In the genomic region with DNA sequence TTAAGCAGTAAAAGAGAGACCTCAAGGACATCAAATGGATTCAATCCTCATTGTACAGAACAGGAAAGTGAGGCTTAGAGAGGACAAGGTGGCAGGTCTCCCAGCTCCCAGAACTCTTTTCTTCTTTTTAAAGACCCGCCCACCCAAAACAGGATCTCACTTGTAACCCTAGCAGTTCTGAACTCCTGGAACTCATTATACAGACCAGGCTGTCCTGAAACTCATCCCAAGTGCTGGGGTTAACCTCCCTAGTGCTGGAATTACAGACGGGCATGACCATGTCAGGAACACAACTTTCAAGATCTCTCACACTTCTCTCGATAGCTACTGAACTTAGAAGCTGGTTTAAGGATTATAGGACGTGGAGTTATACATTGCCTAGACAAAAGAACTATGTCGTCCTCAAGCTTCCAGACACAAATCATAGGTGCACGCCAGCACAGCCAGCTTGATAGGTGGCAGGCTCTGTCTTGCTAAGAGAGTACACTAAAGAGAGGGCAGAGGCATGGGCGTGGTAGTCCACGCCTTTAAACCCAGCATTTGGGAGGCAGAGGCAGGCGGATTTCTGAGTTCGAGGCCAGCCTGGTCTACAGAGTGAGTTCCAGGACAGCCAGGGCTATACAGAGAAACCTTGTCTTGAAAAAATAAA, we compare ENCODE assay signal across 25 mouse cellular contexts. TPM values are rescaled to one million over a fixed set of nuclear protein-coding genes. Genes with fewer than 3 reads are reported as not detected.
DNase-seq lines count a peak whose midpoint lies in the region; ATAC-seq and TF ChIP-seq lines count a peak whose summit lies in the region.
"Had no signal": no experiment of that assay in that cellular context is flagged by ENCODE, and none has a peak within 500 bp of the region (broad histone marks: within the 10 kb centered on the region; RNA-seq: fewer than 3 reads in every experiment).

No protein-coding gene starts in this region.

- H3K9me3 ChIP-seq in embryonic facial prominence, embryonic 11.5 days (replicated peaks; ENCODE audit: control insufficient read depth, low read length): no peaks in the 10 kb centered on the region
- no peaks in the 10 kb centered on the region for H3K9me3 ChIP-seq in embryonic facial prominence, embryonic 10.5 days
- no peaks in the 10 kb centered on the region for H3K9me3 ChIP-seq in embryonic facial prominence, embryonic 15.5 days (replicated peaks)
- H3K9me3 ChIP-seq in hindbrain, embryonic 12.5 days (replicated peaks): no peaks in the 10 kb centered on the region
- H3K9me3 ChIP-seq: forebrain, embryonic 15.5 days; heart, embryonic 12.5 days; hindbrain, embryonic 10.5 days; midbrain, embryonic 10.5 days had no signal

- no peak overlapping the region for H3K4me2 ChIP-seq in embryonic facial prominence, embryonic 11.5 days (ENCODE audit: low read depth, low read length)
- no peak overlapping the region for H3K4me2 ChIP-seq in embryonic facial prominence, embryonic 15.5 days (replicated peaks)
- H3K4me2 ChIP-seq in hindbrain, embryonic 12.5 days (replicated peaks): no peak overlapping the region
- H3K4me2 ChIP-seq: forebrain, embryonic 15.5 days; heart, embryonic 12.5 days; liver, embryonic 11.5 days had no signal

- H3K36me3 ChIP-seq in embryonic facial prominence, embryonic 11.5 days (replicated peaks; ENCODE audit: control insufficient read depth, insufficient read depth, low read depth, low read length): no peaks in the 10 kb centered on the region
- peaks cover 5% of the 10 kb centered on the region for H3K36me3 ChIP-seq in embryonic facial prominence, embryonic 10.5 days (replicated peaks)
- H3K36me3 ChIP-seq in embryonic facial prominence, embryonic 15.5 days: no peaks in the 10 kb centered on the region
- H3K36me3 ChIP-seq in hindbrain, embryonic 12.5 days: no peaks in the 10 kb centered on the region
- H3K36me3 ChIP-seq: forebrain, embryonic 15.5 days; heart, embryonic 12.5 days had no signal

- no peak overlapping the region for H3K9ac ChIP-seq in embryonic facial prominence, embryonic 11.5 days (replicated peaks; ENCODE audit: low read length)
- H3K9ac ChIP-seq in embryonic facial prominence, embryonic 15.5 days: no peak overlapping the region
- no peak overlapping the region for H3K9ac ChIP-seq in hindbrain, embryonic 12.5 days
- H3K9ac ChIP-seq: forebrain, embryonic 15.5 days; heart, embryonic 12.5 days; liver, postnatal 0 days had no signal

- peak; percentile 57 for DNase-seq in embryonic facial prominence, embryonic 11.5 days (ENCODE audit: low spot score)
- DNase-seq in embryonic facial prominence, embryonic 10.5 days (ENCODE audit: low spot score): no peak
- DNase-seq in layer of hippocampus, adult 2 months (ENCODE audit: low spot score in 2 of 2): no peak
- DNase-seq in layer of hippocampus, adult 18-20 months (ENCODE audit: low spot score in 2 of 2): no peak
- DNase-seq in thymus, postnatal 25 days: no peak
- DNase-seq: adrenal gland, adult 2 months; cerebellum, adult 11 months; cerebellum, adult 9-11 months; gastrocnemius, postnatal 14 days; heart, adult 11 months; heart, postnatal 10 days; kidney, adult 18-20 months; liver, postnatal 0 days; lung, postnatal 10 days; right cerebral cortex, postnatal 25 days; thymus, postnatal 36 days had no signal

- H3K27ac ChIP-seq in embryonic facial prominence, embryonic 11.5 days (replicated peaks; ENCODE audit: low read depth, low read length): no peak overlapping the region
- H3K27ac ChIP-seq in embryonic facial prominence, embryonic 10.5 days (replicated peaks): no peak overlapping the region; the same call in 1 of the 2 replicates
- peak overlapping the region; percentile 62 for H3K27ac ChIP-seq in layer of hippocampus, adult 2 months
- H3K27ac ChIP-seq in embryonic facial prominence, embryonic 15.5 days (replicated peaks): peak overlapping the region; percentile 63
- no peak overlapping the region for H3K27ac ChIP-seq in hindbrain, embryonic 12.5 days
- H3K27ac ChIP-seq: forebrain, embryonic 15.5 days; hindbrain, embryonic 10.5 days; hindbrain, postnatal 0 days; midbrain, embryonic 10.5 days had no signal

- ATAC-seq in embryonic facial prominence, embryonic 11.5 days (replicated peaks; ENCODE audit: insufficient number of reproducible peaks, low FRiP score, low TSS enrichment, low read depth): no peak
- no peak for ATAC-seq in embryonic facial prominence, embryonic 15.5 days (ENCODE audit: insufficient number of reproducible peaks, low FRiP score, low TSS enrichment, low read depth)
- no peak for ATAC-seq in hindbrain, embryonic 12.5 days (ENCODE audit: low FRiP score)
- ATAC-seq: forebrain, embryonic 15.5 days; hindbrain, postnatal 0 days; liver, postnatal 0 days had no signal

- H3K4me1 ChIP-seq in embryonic facial prominence, embryonic 11.5 days (ENCODE audit: control insufficient read depth, insufficient read depth, low read length): no peaks in the 10 kb centered on the region
- peaks cover 24% of the 10 kb centered on the region for H3K4me1 ChIP-seq in embryonic facial prominence, embryonic 10.5 days
- H3K4me1 ChIP-seq in embryonic facial prominence, embryonic 15.5 days: peaks cover 17% of the 10 kb centered on the region; the same call in 1 of the 2 replicates
- no peaks in the 10 kb centered on the region for H3K4me1 ChIP-seq in hindbrain, embryonic 12.5 days

- H3K4me3 ChIP-seq in embryonic facial prominence, embryonic 11.5 days (ENCODE audit: low read depth, low read length): no peak overlapping the region
- no peak overlapping the region for H3K4me3 ChIP-seq in embryonic facial prominence, embryonic 10.5 days
- H3K4me3 ChIP-seq in layer of hippocampus, adult 2 months: no peak overlapping the region
- H3K4me3 ChIP-seq in embryonic facial prominence, embryonic 15.5 days (replicated peaks): no peak overlapping the region
- no peak overlapping the region for H3K4me3 ChIP-seq in hindbrain, embryonic 12.5 days
- H3K4me3 ChIP-seq: forebrain, embryonic 15.5 days; heart, embryonic 12.5 days; hindbrain, embryonic 10.5 days; midbrain, embryonic 10.5 days had no signal

- no peak for TF ChIP-seq CTCF in layer of hippocampus, adult 2 months (conservative IDR thresholded peaks at IDR 0.05)

- no peaks in the 10 kb centered on the region for H3K27me3 ChIP-seq in embryonic facial prominence, embryonic 11.5 days (ENCODE audit: control insufficient read depth, insufficient read depth, low read length)
- no peaks in the 10 kb centered on the region for H3K27me3 ChIP-seq in embryonic facial prominence, embryonic 10.5 days (replicated peaks; ENCODE audit: low read depth, poor library complexity, severe bottlenecking)
- H3K27me3 ChIP-seq in embryonic facial prominence, embryonic 15.5 days: no peaks in the 10 kb centered on the region
- no peaks in the 10 kb centered on the region for H3K27me3 ChIP-seq in hindbrain, embryonic 12.5 days
- H3K27me3 ChIP-seq: forebrain, embryonic 15.5 days; heart, embryonic 12.5 days had no signal

- WGBS in embryonic facial prominence, embryonic 11.5 days: 68% methylated on average over 10 of the region's 10 CpGs
- WGBS in embryonic facial prominence, embryonic 10.5 days: 79% methylated on average over 10 of the region's 10 CpGs
- WGBS in embryonic facial prominence, embryonic 15.5 days: 58% methylated on average over 10 of the region's 10 CpGs
- 90% methylated on average over 10 of the region's 10 CpGs for WGBS in hindbrain, embryonic 12.5 days

RNA-seq across cellular contexts. Expression of a gene that starts 15.1 kb away (rescaled TPM):
- 2.3 and 3.0 TPM in 2 replicates for polyA plus RNA-seq in embryonic facial prominence, embryonic 11.5 days (2014; fragmentation: Nextera tagmentation; extraction: Ambion mirVana)
- 3.9 and 4.4 TPM in 2 replicates for polyA plus RNA-seq in embryonic facial prominence, embryonic 10.5 days (2016; fragmentation: Nextera tagmentation; extraction: Ambion mirVana)
- 1 to 10 TPM; 2.8 to 2.9 TPM for total RNA-seq in layer of hippocampus, adult 2 months (2021)
- 1 to 10 TPM; 2.4 to 2.9 TPM for total RNA-seq in layer of hippocampus, adult 18-20 months (2021)
- polyA plus RNA-seq in embryonic facial prominence, embryonic 15.5 days (2015; fragmentation: Nextera tagmentation; extraction: Ambion mirVana): 2.1 and 3.2 TPM in 2 replicates
- 3.6 and 4.0 TPM in 2 replicates for polyA plus RNA-seq in hindbrain, embryonic 12.5 days (2016; fragmentation: Nextera tagmentation; extraction: Ambion mirVana)
- total RNA-seq: hindbrain, postnatal 0 days had no signal
- polyA plus RNA-seq: adrenal gland, adult 2 months; spleen, adult 2 months had no signal

RNA-seq across cellular contexts. Expression of a gene that starts 33.5 kb away (rescaled TPM):
- polyA plus RNA-seq in embryonic facial prominence, embryonic 11.5 days (2014; fragmentation: Nextera tagmentation; extraction: Ambion mirVana): 74.4 and 79.3 TPM in 2 replicates
- 82.6 and 89.3 TPM in 2 replicates for polyA plus RNA-seq in embryonic facial prominence, embryonic 10.5 days (2016; fragmentation: Nextera tagmentation; extraction: Ambion mirVana)
- 100 to 1,000 TPM; 329 to 346 TPM for total RNA-seq in layer of hippocampus, adult 2 months (2021)
- 100 to 1,000 TPM; 354 to 355 TPM for total RNA-seq in layer of hippocampus, adult 18-20 months (2021)
- polyA plus RNA-seq in embryonic facial prominence, embryonic 15.5 days (2015; fragmentation: Nextera tagmentation; extraction: Ambion mirVana): 99.5 and 100 TPM in 2 replicates
- polyA plus RNA-seq in hindbrain, embryonic 12.5 days (2016; fragmentation: Nextera tagmentation; extraction: Ambion mirVana): 74.4 and 75.0 TPM in 2 replicates

RNA-seq across cellular contexts. Expression of a gene that starts 40.8 kb away (rescaled TPM):
- polyA plus RNA-seq in embryonic facial prominence, embryonic 11.5 days (2014; fragmentation: Nextera tagmentation; extraction: Ambion mirVana): 23.8 and 26.0 TPM in 2 replicates
- 29.0 and 31.8 TPM in 2 replicates for polyA plus RNA-seq in embryonic facial prominence, embryonic 10.5 days (2016; fragmentation: Nextera tagmentation; extraction: Ambion mirVana)
- total RNA-seq in layer of hippocampus, adult 2 months (2021): 10 to 100 TPM; 15.0 to 19.6 TPM
- total RNA-seq in layer of hippocampus, adult 18-20 months (2021): 10 to 100 TPM; 15.6 to 19.6 TPM
- 30.2 and 35.3 TPM in 2 replicates for polyA plus RNA-seq in embryonic facial prominence, embryonic 15.5 days (2015; fragmentation: Nextera tagmentation; extraction: Ambion mirVana)
- polyA plus RNA-seq in hindbrain, embryonic 12.5 days (2016; fragmentation: Nextera tagmentation; extraction: Ambion mirVana): 32.2 and 36.2 TPM in 2 replicates

RNA-seq across cellular contexts. Expression of a gene that starts 46.7 kb away (rescaled TPM):
- polyA plus RNA-seq in embryonic facial prominence, embryonic 11.5 days (2014; fragmentation: Nextera tagmentation; extraction: Ambion mirVana): 1,345 and 1,364 TPM in 2 replicates
- polyA plus RNA-seq in embryonic facial prominence, embryonic 10.5 days (2016; fragmentation: Nextera tagmentation; extraction: Ambion mirVana): 1,235 and 1,262 TPM in 2 replicates
- 100 to 1,000 TPM; 607 to 624 TPM for total RNA-seq in layer of hippocampus, adult 2 months (2021)
- total RNA-seq in layer of hippocampus, adult 18-20 months (2021): 100 to 1,000 TPM; 658 to 671 TPM
- 1,153 and 1,206 TPM in 2 replicates for polyA plus RNA-seq in embryonic facial prominence, embryonic 15.5 days (2015; fragmentation: Nextera tagmentation; extraction: Ambion mirVana)
- 811 and 819 TPM in 2 replicates for polyA plus RNA-seq in hindbrain, embryonic 12.5 days (2016; fragmentation: Nextera tagmentation; extraction: Ambion mirVana)

RNA-seq across cellular contexts. Expression of a gene that starts 47.0 kb away (rescaled TPM):
- polyA plus RNA-seq in embryonic facial prominence, embryonic 11.5 days (2014; fragmentation: Nextera tagmentation; extraction: Ambion mirVana): 30.9 and 31.9 TPM in 2 replicates
- polyA plus RNA-seq in embryonic facial prominence, embryonic 10.5 days (2016; fragmentation: Nextera tagmentation; extraction: Ambion mirVana): 43.7 and 46.1 TPM in 2 replicates
- total RNA-seq in layer of hippocampus, adult 2 months (2021): 1 to 10 TPM; 2.6 to 4.8 TPM
- total RNA-seq in layer of hippocampus, adult 18-20 months (2021): 1 to 10 TPM; 2.2 to 3.1 TPM
- polyA plus RNA-seq in embryonic facial prominence, embryonic 15.5 days (2015; fragmentation: Nextera tagmentation; extraction: Ambion mirVana): 16.3 and 19.5 TPM in 2 replicates
- 19.6 and 21.8 TPM in 2 replicates for polyA plus RNA-seq in hindbrain, embryonic 12.5 days (2016; fragmentation: Nextera tagmentation; extraction: Ambion mirVana)

Comparison
In these comparisons a context has a peak if more than half of its experiments do, and no peak if none do; other contexts are left out.
1. H3K27ac ChIP-seq: peak in layer of hippocampus, adult 2 months (single experiment) and embryonic facial prominence, embryonic 15.5 days (single experiment); none in embryonic facial prominence, embryonic 11.5 days (single experiment), embryonic facial prominence, embryonic 10.5 days (single experiment) and hindbrain, embryonic 12.5 days (single experiment).